Mouse (Mus musculus) heart, adult 8-10 months (tissue): ENCODE results near the gene Pfn1. TPM values are rescaled to one million over a fixed set of nuclear protein-coding genes. Genes with fewer than 3 reads are reported as not detected.

Experiments used
- DNase-seq: peaks from one replicate; pipeline ENCODE4 v3.0.0; 2022; ENCODE audit warnings: low spot score
- total RNA-seq, 4 experiments: library from RNA; stranded (reverse); gene quantifications; 2 replicates each; pipeline ENCODE4 v1.2.4; 2022

Pfn1 gene
- total RNA-seq, 4 experiments from 2014 or later: 243 to 295 (median 274) TPM

DNA sequence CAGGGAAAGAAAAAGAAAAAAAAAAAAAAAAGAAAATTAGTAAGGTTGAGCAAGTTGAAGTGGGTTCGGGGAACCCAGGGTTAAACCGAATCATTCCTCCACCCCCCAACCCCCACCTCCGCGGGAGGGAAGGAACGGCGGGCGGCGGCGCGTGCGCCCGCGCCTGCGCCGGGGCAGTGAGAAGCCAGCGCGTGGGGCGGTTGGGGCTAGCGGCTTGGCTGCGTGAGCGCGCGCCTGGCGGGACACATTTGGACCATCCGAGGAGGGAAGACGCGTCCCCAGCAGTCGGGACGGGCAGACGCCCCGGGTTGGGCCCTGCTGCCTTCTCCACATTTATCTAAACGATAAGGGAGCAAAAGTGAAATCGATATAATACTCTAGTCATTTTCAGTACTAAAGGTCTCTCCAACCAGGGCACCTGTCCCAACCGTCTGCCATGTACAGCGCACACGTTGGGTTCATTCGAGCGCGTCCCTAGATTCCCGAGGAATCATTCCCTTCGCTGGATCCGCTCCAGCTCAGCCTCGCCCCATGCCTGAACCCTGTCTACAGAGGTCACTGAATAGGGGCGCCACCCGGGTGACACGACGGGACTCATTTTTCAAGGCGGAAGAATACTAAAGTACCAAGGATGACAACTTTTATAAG, 603 bp upstream of the Pfn1 start:
- peak; percentile 80 for DNase-seq

GRCm38 (mm10) chr11:70653345-70654197, 873 bp downstream of the Pfn1 start:
- peak; percentile 46 for DNase-seq

GRCm38 (mm10) chr11:70652884-70653344, 1.5 kb downstream of the Pfn1 start:
- no peak for DNase-seq

GRCm38 (mm10) chr11:70652029-70652883, 2.2 kb downstream of the Pfn1 start:
- no peak for DNase-seq

DNA sequence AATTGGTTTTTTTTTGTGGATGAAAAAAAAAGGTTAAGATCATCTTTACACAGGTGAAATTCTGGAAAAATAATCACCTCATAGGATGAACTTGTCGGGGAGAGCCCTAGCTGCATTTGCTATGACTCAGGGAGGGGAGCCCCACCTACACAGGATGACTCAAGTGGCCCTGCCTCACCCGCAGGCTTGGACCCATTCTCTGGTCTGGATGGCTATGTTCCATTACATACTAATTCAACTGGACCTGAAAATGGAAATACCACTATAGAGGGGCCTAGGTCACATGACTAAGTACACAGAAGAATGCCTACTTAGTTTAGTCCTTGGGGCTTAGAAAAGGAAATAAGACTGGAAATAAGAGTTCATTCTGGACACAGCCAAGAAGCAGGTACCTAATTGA, 3.1 kb downstream of the Pfn1 start:
- DNase-seq: no peak

DNA sequence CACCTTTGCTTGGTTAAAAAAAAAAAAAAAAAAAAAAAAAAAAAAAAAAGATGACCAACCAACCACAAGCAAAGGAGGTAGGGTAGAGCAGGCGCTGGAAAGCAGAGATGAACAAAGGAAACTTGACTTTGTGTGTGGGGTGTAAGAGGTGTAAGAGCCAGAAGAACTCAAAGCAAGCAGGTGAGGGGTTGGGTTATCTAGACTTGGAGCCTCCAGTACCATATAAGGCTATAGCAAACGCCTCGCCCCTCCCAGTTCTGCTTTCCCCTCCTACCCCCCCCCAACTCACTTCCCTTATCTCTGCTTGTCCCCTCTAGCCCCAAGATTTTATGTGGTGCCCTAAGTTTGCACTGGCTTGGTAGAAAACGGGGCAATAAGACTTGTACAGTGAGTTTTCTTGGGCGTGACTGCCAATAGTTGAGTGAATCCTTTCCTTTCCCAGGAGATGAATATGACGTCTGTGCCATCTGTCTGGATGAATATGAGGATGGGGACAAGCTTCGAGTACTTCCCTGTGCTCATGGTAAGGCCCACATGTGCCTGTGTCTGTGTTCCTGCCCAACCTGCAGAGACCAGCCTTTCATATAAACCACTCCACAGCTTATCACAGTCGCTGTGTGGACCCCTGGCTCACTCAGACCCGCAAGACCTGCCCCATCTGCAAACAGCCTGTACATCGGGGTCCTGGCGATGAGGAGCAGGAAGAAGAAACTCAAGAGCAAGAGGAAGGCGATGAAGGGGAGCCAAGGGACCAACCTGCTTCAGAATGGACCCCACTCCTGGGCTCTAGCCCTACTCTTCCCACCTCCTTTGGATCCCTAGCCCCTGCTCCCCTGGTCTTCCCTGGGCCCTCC, 3.9 kb downstream of the Pfn1 start:
- no peak for DNase-seq

GRCm38 (mm10) chr11:70649185-70649734, 5.2 kb downstream of the Pfn1 start:
- DNase-seq: no peak

GRCm38 (mm10) chr11:70648512-70648911, 5.9 kb downstream of the Pfn1 start:
- DNase-seq: no peak

GRCm38 (mm10) chr11:70647716-70648420, 6.6 kb downstream of the Pfn1 start:
- DNase-seq: no peak

GRCm38 (mm10) chr11:70646691-70647650, 7.5 kb downstream of the Pfn1 start, which contains the start of the genes Rnf167 and Slc25a11:
Rnf167 (plus strand) TSS chr11:70647235.
Slc25a11 (minus strand) TSS chr11:70647479.
- peak; percentile 96 for DNase-seq

DNA sequence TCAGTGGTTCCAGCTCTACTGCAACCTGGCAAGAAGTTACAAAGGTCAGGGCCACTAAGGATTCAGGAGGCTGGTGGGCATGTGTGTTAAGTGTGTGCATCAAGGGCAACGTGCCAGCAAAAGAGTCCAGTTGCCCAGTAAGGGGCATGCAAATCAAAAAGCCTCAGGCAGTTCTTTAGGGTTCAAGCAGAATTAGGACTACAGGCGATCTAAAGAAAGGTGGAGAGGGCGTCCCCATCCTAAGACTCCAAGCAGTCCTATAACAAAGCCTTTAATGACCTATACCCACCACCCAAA, 8.2 kb downstream of the Pfn1 start:
- no peak for DNase-seq

DNA sequence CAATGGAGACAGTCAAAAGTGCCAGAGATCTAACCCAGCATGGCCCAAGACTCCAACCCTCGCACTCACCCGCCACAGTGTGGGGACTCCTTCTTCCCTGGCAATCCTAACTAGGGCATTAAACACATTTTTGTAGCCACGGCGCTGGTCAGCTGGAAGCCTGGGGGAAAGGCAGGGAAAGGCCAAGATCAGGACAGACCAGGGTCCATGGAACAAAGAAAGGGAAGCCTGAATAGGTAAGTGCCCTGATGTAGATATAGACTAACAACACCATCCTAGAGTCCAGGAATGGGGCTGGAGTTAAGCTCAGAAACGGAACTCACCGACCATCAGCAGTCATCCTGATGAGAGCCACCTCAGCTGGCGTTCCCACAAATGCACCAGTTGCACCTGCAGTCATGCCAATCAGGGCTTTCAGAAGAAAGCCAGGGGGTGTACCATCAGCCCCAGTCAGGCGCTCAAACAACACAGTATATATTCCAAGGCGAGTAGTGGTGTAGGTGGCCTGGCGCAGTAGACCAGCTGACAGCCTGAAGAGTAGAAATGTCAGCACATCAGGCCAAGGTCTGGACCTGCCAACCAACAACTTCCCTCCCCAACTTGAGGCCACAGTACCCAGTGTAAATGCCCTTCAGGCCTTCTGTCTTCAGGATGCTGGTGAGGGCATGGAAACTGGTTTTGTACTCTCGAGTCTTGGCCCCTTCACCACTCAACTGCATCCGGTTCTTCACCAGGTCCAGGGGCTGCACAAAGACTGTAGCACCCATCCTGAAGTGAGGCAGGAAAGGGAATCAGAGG, 8.8 kb downstream of the Pfn1 start:
- no peak for DNase-seq

GRCm38 (mm10) chr11:70644564-70645103, 9.8 kb downstream of the Pfn1 start:
- no peak for DNase-seq

- DNase-seq: no peak
Observed at GRCm38 (mm10) chr11:70643051-70643450, 11.4 kb downstream of the Pfn1 start.

- DNase-seq: no peak
Observed at GRCm38 (mm10) chr11:70641241-70641640, 13.2 kb downstream of the Pfn1 start.

- no peak for DNase-seq
Observed at GRCm38 (mm10) chr11:70639976-70640375, 14.5 kb downstream of the Pfn1 start.

- DNase-seq: no peak
Observed at GRCm38 (mm10) chr11:70638714-70639278, 15.6 kb downstream of the Pfn1 start, which contains the start of gene Gp1ba. Gp1ba (plus strand) TSS chr11:70639122.
